Mouse (Mus musculus): ENCODE measurements at regions not wholly inside any gene's neighbourhood (a gene's known extent, or its start where the extent isn't known, plus 50 kb on each side); places are given as distances from the start of the nearest gene placed in this dataset.

GRCm38 (mm10) chr2:28304712-28305111 is 111.9 kb downstream of the Olfm1 start:
- no peak overlapping the region for H3K4me3 ChIP-seq (ENCODE audit: low read depth, low read length)
- no peak overlapping the region for H3K4me2 ChIP-seq
- no peaks in the 10 kb centered on the region for H3K4me1 ChIP-seq (ENCODE audit: control insufficient read depth, insufficient read depth, low read length)
- H3K27me3 ChIP-seq (ENCODE audit: control insufficient read depth, insufficient read depth, low read length) = no peaks in the 10 kb centered on the region
- no peak for ATAC-seq (replicated peaks; ENCODE audit: insufficient number of reproducible peaks, low FRiP score, low TSS enrichment)
- H3K36me3 ChIP-seq (ENCODE audit: control insufficient read depth, insufficient read depth, low read length) = no peaks in the 10 kb centered on the region
- H3K9ac ChIP-seq (ENCODE audit: low read depth, low read length) = no peak overlapping the region
- WGBS (ENCODE audit: insufficient replicate concordance) = 2% methylated on average over 3 of the region's 3 CpGs
- no peaks in the 10 kb centered on the region for H3K9me3 ChIP-seq (replicated peaks; ENCODE audit: control insufficient read depth, low read length)
- H3K27ac ChIP-seq (ENCODE audit: low read depth, low read length) = no peak overlapping the region

GRCm38 (mm10) chr2:28309122-28309521 is 116.3 kb downstream of the Olfm1 start:
- no peak for ATAC-seq (replicated peaks; ENCODE audit: insufficient number of reproducible peaks, low FRiP score, low TSS enrichment)
- WGBS (ENCODE audit: insufficient replicate concordance) = 79% methylated on average over 5 of the region's 5 CpGs
- no peaks in the 10 kb centered on the region for H3K9me3 ChIP-seq (replicated peaks; ENCODE audit: control insufficient read depth, low read length)
- no peak overlapping the region for H3K4me2 ChIP-seq
- no peak overlapping the region for H3K9ac ChIP-seq (ENCODE audit: low read depth, low read length)
- no peak overlapping the region for H3K27ac ChIP-seq (ENCODE audit: low read depth, low read length)
- H3K4me3 ChIP-seq (ENCODE audit: low read depth, low read length) = no peak overlapping the region
- no peaks in the 10 kb centered on the region for H3K27me3 ChIP-seq (ENCODE audit: control insufficient read depth, insufficient read depth, low read length)
- no peaks in the 10 kb centered on the region for H3K4me1 ChIP-seq (ENCODE audit: control insufficient read depth, insufficient read depth, low read length)
- H3K36me3 ChIP-seq (ENCODE audit: control insufficient read depth, insufficient read depth, low read length) = no peaks in the 10 kb centered on the region

GRCm38 (mm10) chr2:28312212-28312611 is 119.4 kb downstream of the Olfm1 start:
- H3K9ac ChIP-seq (ENCODE audit: low read depth, low read length) = no peak overlapping the region
- WGBS (ENCODE audit: insufficient replicate concordance) = 78% methylated on average over 6 of the region's 6 CpGs
- no peak overlapping the region for H3K4me3 ChIP-seq (ENCODE audit: low read depth, low read length)
- H3K36me3 ChIP-seq (ENCODE audit: control insufficient read depth, insufficient read depth, low read length) = no peaks in the 10 kb centered on the region
- no peak overlapping the region for H3K27ac ChIP-seq (ENCODE audit: low read depth, low read length)
- no peaks in the 10 kb centered on the region for H3K4me1 ChIP-seq (ENCODE audit: control insufficient read depth, insufficient read depth, low read length)
- H3K4me2 ChIP-seq = no peak overlapping the region
- H3K9me3 ChIP-seq (replicated peaks; ENCODE audit: control insufficient read depth, low read length) = no peaks in the 10 kb centered on the region
- no peak for ATAC-seq (replicated peaks; ENCODE audit: insufficient number of reproducible peaks, low FRiP score, low TSS enrichment)
- no peaks in the 10 kb centered on the region for H3K27me3 ChIP-seq (ENCODE audit: control insufficient read depth, insufficient read depth, low read length)

- H3K27me3 ChIP-seq (ENCODE audit: control insufficient read depth, insufficient read depth, low read length) = no peaks in the 10 kb centered on the region
- no peak for ATAC-seq (replicated peaks; ENCODE audit: insufficient number of reproducible peaks, low FRiP score, low TSS enrichment)
- WGBS (ENCODE audit: insufficient replicate concordance) = 57% methylated on average over 11 of the region's 11 CpGs
- no peaks in the 10 kb centered on the region for H3K4me1 ChIP-seq (ENCODE audit: control insufficient read depth, insufficient read depth, low read length)
- no peaks in the 10 kb centered on the region for H3K36me3 ChIP-seq (ENCODE audit: control insufficient read depth, insufficient read depth, low read length)
- no peak overlapping the region for H3K4me3 ChIP-seq (ENCODE audit: low read depth, low read length)
- H3K9ac ChIP-seq (ENCODE audit: low read depth, low read length) = no peak overlapping the region
- no peak overlapping the region for H3K27ac ChIP-seq (ENCODE audit: low read depth, low read length)
- no peaks in the 10 kb centered on the region for H3K9me3 ChIP-seq (replicated peaks; ENCODE audit: control insufficient read depth, low read length)
- no peak overlapping the region for H3K4me2 ChIP-seq
Measured at GRCm38 (mm10) chr2:28325502-28325901, 121.1 kb upstream of the Ppp1r26 start.

GRCm38 (mm10) chr2:28326056-28326455 is 120.5 kb upstream of the Ppp1r26 start:
- 84% methylated on average over 6 of the region's 6 CpGs for WGBS (ENCODE audit: insufficient replicate concordance)
- no peak overlapping the region for H3K4me2 ChIP-seq
- no peaks in the 10 kb centered on the region for H3K27me3 ChIP-seq (ENCODE audit: control insufficient read depth, insufficient read depth, low read length)
- no peaks in the 10 kb centered on the region for H3K36me3 ChIP-seq (ENCODE audit: control insufficient read depth, insufficient read depth, low read length)
- H3K4me1 ChIP-seq (ENCODE audit: control insufficient read depth, insufficient read depth, low read length) = no peaks in the 10 kb centered on the region
- no peaks in the 10 kb centered on the region for H3K9me3 ChIP-seq (replicated peaks; ENCODE audit: control insufficient read depth, low read length)
- H3K4me3 ChIP-seq (ENCODE audit: low read depth, low read length) = no peak overlapping the region
- ATAC-seq (replicated peaks; ENCODE audit: insufficient number of reproducible peaks, low FRiP score, low TSS enrichment) = no peak
- no peak overlapping the region for H3K9ac ChIP-seq (ENCODE audit: low read depth, low read length)
- H3K27ac ChIP-seq (ENCODE audit: low read depth, low read length) = no peak overlapping the region

- Histone ChIP-seq H3K9ac (ENCODE audit: low read depth, low read length) (no peak overlapping the region), H3K4me3 (ENCODE audit: low read depth, low read length) (no peak overlapping the region), H3K27me3 (ENCODE audit: control insufficient read depth, insufficient read depth, low read length) (no peaks in the 10 kb centered on the region), H3K4me2 (no peak overlapping the region), H3K27ac (ENCODE audit: low read depth, low read length) (no peak overlapping the region), H3K36me3 (ENCODE audit: control insufficient read depth, insufficient read depth, low read length) (no peaks in the 10 kb centered on the region), H3K4me1 (ENCODE audit: control insufficient read depth, insufficient read depth, low read length) (no peaks in the 10 kb centered on the region), H3K9me3 (replicated peaks; ENCODE audit: control insufficient read depth, low read length) (no peaks in the 10 kb centered on the region)
- ATAC-seq (replicated peaks; ENCODE audit: insufficient number of reproducible peaks, low FRiP score, low TSS enrichment) = no peak
- WGBS (ENCODE audit: insufficient replicate concordance) = 78% methylated on average over 3 of the region's 3 CpGs
Measured at GRCm38 (mm10) chr2:28326682-28327081, 119.9 kb upstream of the Ppp1r26 start.

- H3K9me3 ChIP-seq (replicated peaks; ENCODE audit: control insufficient read depth, low read length) = no peaks in the 10 kb centered on the region
- H3K4me1 ChIP-seq (ENCODE audit: control insufficient read depth, insufficient read depth, low read length) = no peaks in the 10 kb centered on the region
- H3K4me2 ChIP-seq = no peak overlapping the region
- H3K9ac ChIP-seq (ENCODE audit: low read depth, low read length) = no peak overlapping the region
- H3K36me3 ChIP-seq (ENCODE audit: control insufficient read depth, insufficient read depth, low read length) = no peaks in the 10 kb centered on the region
- H3K4me3 ChIP-seq (ENCODE audit: low read depth, low read length) = no peak overlapping the region
- no peak overlapping the region for H3K27ac ChIP-seq (ENCODE audit: low read depth, low read length)
- 96% methylated on average over 5 of the region's 5 CpGs for WGBS (ENCODE audit: insufficient replicate concordance)
- H3K27me3 ChIP-seq (ENCODE audit: control insufficient read depth, insufficient read depth, low read length) = no peaks in the 10 kb centered on the region
- no peak for ATAC-seq (replicated peaks; ENCODE audit: insufficient number of reproducible peaks, low FRiP score, low TSS enrichment)
Measured at GRCm38 (mm10) chr2:28329130-28329529, 117.5 kb upstream of the Ppp1r26 start.

- H3K9ac ChIP-seq (ENCODE audit: low read depth, low read length) = no peak overlapping the region
- H3K27me3 ChIP-seq (ENCODE audit: control insufficient read depth, insufficient read depth, low read length) = no peaks in the 10 kb centered on the region
- no peak overlapping the region for H3K4me3 ChIP-seq (ENCODE audit: low read depth, low read length)
- no peak for ATAC-seq (replicated peaks; ENCODE audit: insufficient number of reproducible peaks, low FRiP score, low TSS enrichment)
- no peaks in the 10 kb centered on the region for H3K9me3 ChIP-seq (replicated peaks; ENCODE audit: control insufficient read depth, low read length)
- H3K36me3 ChIP-seq (ENCODE audit: control insufficient read depth, insufficient read depth, low read length) = no peaks in the 10 kb centered on the region
- H3K27ac ChIP-seq (ENCODE audit: low read depth, low read length) = no peak overlapping the region
- H3K4me1 ChIP-seq (ENCODE audit: control insufficient read depth, insufficient read depth, low read length) = no peaks in the 10 kb centered on the region
- WGBS (ENCODE audit: insufficient replicate concordance) = 56% methylated on average over 9 of the region's 9 CpGs
- no peak overlapping the region for H3K4me2 ChIP-seq
Measured at GRCm38 (mm10) chr2:28335141-28335789, 111.3 kb upstream of the Ppp1r26 start.

- 47% methylated on average over 3 of the region's 3 CpGs for WGBS (ENCODE audit: insufficient replicate concordance)
- Histone ChIP-seq H3K27me3 (ENCODE audit: control insufficient read depth, insufficient read depth, low read length) (no peaks in the 10 kb centered on the region), H3K4me3 (ENCODE audit: low read depth, low read length) (no peak overlapping the region), H3K36me3 (ENCODE audit: control insufficient read depth, insufficient read depth, low read length) (no peaks in the 10 kb centered on the region), H3K27ac (ENCODE audit: low read depth, low read length) (no peak overlapping the region), H3K4me2 (no peak overlapping the region), H3K4me1 (ENCODE audit: control insufficient read depth, insufficient read depth, low read length) (no peaks in the 10 kb centered on the region), H3K9me3 (replicated peaks; ENCODE audit: control insufficient read depth, low read length) (no peaks in the 10 kb centered on the region), H3K9ac (ENCODE audit: low read depth, low read length) (no peak overlapping the region)
- no peak for ATAC-seq (replicated peaks; ENCODE audit: insufficient number of reproducible peaks, low FRiP score, low TSS enrichment)
Measured at GRCm38 (mm10) chr2:28335810-28336209, 110.8 kb upstream of the Ppp1r26 start.

All from heart, embryonic 11.5 days (tissue).